Mouse (Mus musculus) heart, postnatal 0 days (tissue): Measurements from ENCODE around the gene Rubcn.

ENCODE experiments used
- CTCF ChIP-seq: IDR thresholded peaks from 2 replicates; pipeline ENCODE4 v1.5.1; 2016; ENCODE audit warnings: antibody characterized with exemption, control low read depth, low read depth
- EP300 ChIP-seq: IDR thresholded peaks from 2 replicates; pipeline ENCODE4 v1.6.1; 2016; ENCODE audit warnings: antibody characterized with exemption, low read depth

DNA sequence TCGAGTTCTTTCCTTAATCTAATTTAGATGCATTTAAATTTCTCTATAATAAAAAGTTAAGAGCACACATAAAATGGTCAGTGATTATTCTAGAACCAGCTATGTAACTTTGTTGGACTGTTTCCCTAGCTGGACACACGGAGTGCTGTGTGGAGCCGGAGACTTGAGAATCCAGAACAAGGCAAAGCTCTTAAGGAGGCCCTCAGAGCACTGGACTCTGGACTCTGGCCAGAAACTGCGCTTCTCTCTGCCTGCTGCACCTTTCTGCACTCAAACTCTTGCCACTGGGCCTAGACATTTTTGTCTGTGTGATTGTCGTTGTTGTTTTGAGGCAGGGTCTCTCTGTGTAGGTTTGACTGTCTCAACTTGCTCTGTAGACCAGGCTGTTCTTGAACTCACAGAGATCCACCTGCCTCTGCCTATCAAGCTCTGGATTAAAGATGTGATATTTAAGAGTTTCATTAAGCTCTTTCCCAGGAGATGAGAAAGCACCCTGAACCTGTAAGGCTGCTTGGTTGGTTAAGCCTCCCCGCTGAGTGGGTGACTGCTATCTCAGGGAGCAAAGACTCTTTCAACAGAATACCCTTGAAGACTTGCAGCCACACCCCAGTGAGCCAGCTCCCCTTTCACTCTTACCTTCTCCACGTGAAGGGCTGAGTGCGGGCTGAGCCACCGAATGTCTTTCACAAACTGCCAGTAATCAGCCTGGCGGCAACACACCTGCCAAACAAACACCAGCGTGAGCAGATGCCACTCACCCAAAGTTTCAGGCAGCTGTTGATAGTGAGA lies 28.3 kb downstream of the Rubcn start:
- TF ChIP-seq CTCF (no peak), EP300 (no peak)
